Mouse (Mus musculus) hindbrain, embryonic 16.5 days (tissue): ENCODE measurements at regions not wholly inside any gene's neighbourhood (a gene's known extent, or its start where the extent isn't known, plus 50 kb on each side); places are given as distances from the start of the nearest gene placed in this dataset.

Source experiments
- ATAC-seq: fragments of 200-750 bp; cut with Nextera tagmentation; 2 replicates; pipeline ENCODE4 v1.8.0; 2017; ENCODE audit warnings: moderate TSS enrichment, moderate library complexity
- H3K27ac ChIP-seq: fragments of 300-500 bp; sonication (generic); 2 replicates; pipeline ENCODE4 v1.5.1; 2014; ENCODE audit warnings: low read depth, mild to moderate bottlenecking, control low read depth, low read length, moderate library complexity
- H3K27me3 ChIP-seq: fragments of 300-500 bp; sonication (generic); replicated peaks from 2 replicates; pipeline ENCODE4 v1.6.1; 2014; ENCODE audit warnings: low read length; ENCODE audit not compliant: control insufficient read depth, insufficient read depth
- H3K36me3 ChIP-seq: fragments of 300-500 bp; sonication (generic); 2 replicates; pipeline ENCODE4 v1.6.1; 2014; ENCODE audit warnings: mild to moderate bottlenecking, low read length, moderate library complexity, mixed read lengths; ENCODE audit not compliant: control insufficient read depth, insufficient read depth
- H3K4me1 ChIP-seq: fragments of 300-500 bp; sonication (generic); 2 replicates; pipeline ENCODE4 v1.6.1; 2014; ENCODE audit warnings: low read depth, low read length; ENCODE audit not compliant: control insufficient read depth, insufficient read depth
- H3K4me2 ChIP-seq: fragments of 300-500 bp; sonication (generic); 2 replicates; pipeline ENCODE4 v1.6.1; 2014; ENCODE audit warnings: mild to moderate bottlenecking, low read length, control low read depth, moderate library complexity
- H3K4me3 ChIP-seq: fragments of 300-500 bp; sonication (generic); 2 replicates; pipeline ENCODE4 v1.5.1; 2014; ENCODE audit warnings: mild to moderate bottlenecking, low read length, control low read depth, moderate library complexity
- H3K9ac ChIP-seq: fragments of 300-500 bp; sonication (generic); 2 replicates; pipeline ENCODE4 v1.6.1; 2014; ENCODE audit warnings: low read depth, mild to moderate bottlenecking, control low read depth, low read length, moderate library complexity
- H3K9me3 ChIP-seq: fragments of 300-500 bp; sonication (generic); 2 replicates; pipeline ENCODE4 v1.6.1; 2014; ENCODE audit warnings: mild to moderate bottlenecking, low read length, moderate library complexity; ENCODE audit not compliant: control insufficient read depth
- WGBS: fragments of 180-500 bp; shearing (Covaris S2); extraction: QIAGEN DNeasy Blood & Tissue Kit; methylation state at CpG from one replicate; pipeline ENCODE4 v1.1.7; 2014; 5-methylcytosine and 5-hydroxymethylcytosine counted together

- WGBS = 88% methylated on average over 7 of the region's 7 CpGs
- Histone ChIP-seq H3K4me1 (no peaks in the 10 kb centered on the region), H3K9ac (no peak overlapping the region), H3K27me3 (no peaks in the 10 kb centered on the region), H3K4me3 (no peak overlapping the region), H3K9me3 (no peaks in the 10 kb centered on the region), H3K4me2 (no peak overlapping the region), H3K27ac (no peak overlapping the region), H3K36me3 (no peaks in the 10 kb centered on the region)
- no peak for ATAC-seq
Observed at GRCm38 (mm10) chr9:94368231-94368936, 169.5 kb downstream of the 1190002N15Rik start.

GRCm38 (mm10) chr9:94361877-94362697 lies 175.8 kb downstream of the 1190002N15Rik start:
- no peak overlapping the region for H3K4me3 ChIP-seq
- no peaks in the 10 kb centered on the region for H3K36me3 ChIP-seq
- H3K4me1 ChIP-seq = no peaks in the 10 kb centered on the region
- no peak overlapping the region for H3K4me2 ChIP-seq
- 36% methylated on average over 7 of the region's 7 CpGs for WGBS
- no peaks in the 10 kb centered on the region for H3K27me3 ChIP-seq
- no peak overlapping the region for H3K9ac ChIP-seq
- ATAC-seq = no peak
- H3K27ac ChIP-seq = no peak overlapping the region
- H3K9me3 ChIP-seq = no peaks in the 10 kb centered on the region

GRCm38 (mm10) chr9:94361011-94361410 lies 176.9 kb downstream of the 1190002N15Rik start:
- no peaks in the 10 kb centered on the region for H3K4me1 ChIP-seq
- no peaks in the 10 kb centered on the region for H3K36me3 ChIP-seq
- H3K4me3 ChIP-seq = no peak overlapping the region
- ATAC-seq = no peak
- H3K27me3 ChIP-seq = no peaks in the 10 kb centered on the region
- WGBS = 74% methylated on average over 2 of the region's 2 CpGs
- H3K9me3 ChIP-seq = no peaks in the 10 kb centered on the region
- H3K9ac ChIP-seq = no peak overlapping the region
- no peak overlapping the region for H3K4me2 ChIP-seq
- H3K27ac ChIP-seq = no peak overlapping the region

- no peak overlapping the region for H3K9ac ChIP-seq
- H3K27ac ChIP-seq = no peak overlapping the region
- no peaks in the 10 kb centered on the region for H3K27me3 ChIP-seq
- H3K36me3 ChIP-seq = no peaks in the 10 kb centered on the region
- no peak overlapping the region for H3K4me3 ChIP-seq
- no peaks in the 10 kb centered on the region for H3K4me1 ChIP-seq
- ATAC-seq = no peak
- H3K9me3 ChIP-seq = no peaks in the 10 kb centered on the region
- WGBS = 74% methylated on average over 2 of the region's 2 CpGs
- H3K4me2 ChIP-seq = no peak overlapping the region
Observed at GRCm38 (mm10) chr9:94358150-94358549, 179.7 kb downstream of the 1190002N15Rik start.

GRCm38 (mm10) chr9:94342011-94342410 lies 195.9 kb downstream of the 1190002N15Rik start:
- H3K4me3 ChIP-seq = no peak overlapping the region
- no peak overlapping the region for H3K9ac ChIP-seq
- no peaks in the 10 kb centered on the region for H3K9me3 ChIP-seq
- H3K4me1 ChIP-seq = no peaks in the 10 kb centered on the region
- 38% methylated on average over 4 of the region's 4 CpGs for WGBS
- H3K36me3 ChIP-seq = no peaks in the 10 kb centered on the region
- no peak overlapping the region for H3K4me2 ChIP-seq
- no peak overlapping the region for H3K27ac ChIP-seq
- H3K27me3 ChIP-seq = no peaks in the 10 kb centered on the region
- peak; percentile 68; the same call in 1 of the 2 replicates for ATAC-seq

- no peak overlapping the region for H3K4me3 ChIP-seq
- H3K4me1 ChIP-seq = no peaks in the 10 kb centered on the region
- H3K9me3 ChIP-seq = no peaks in the 10 kb centered on the region
- no peak overlapping the region for H3K4me2 ChIP-seq
- 88% methylated on average over 2 of the region's 2 CpGs for WGBS
- no peak overlapping the region for H3K9ac ChIP-seq
- H3K27ac ChIP-seq = no peak overlapping the region
- H3K36me3 ChIP-seq = no peaks in the 10 kb centered on the region
- no peak for ATAC-seq
- no peaks in the 10 kb centered on the region for H3K27me3 ChIP-seq
Observed at GRCm38 (mm10) chr9:94341531-94341930, 196.3 kb downstream of the 1190002N15Rik start.

- H3K36me3 ChIP-seq = no peaks in the 10 kb centered on the region
- H3K9ac ChIP-seq = no peak overlapping the region
- H3K27ac ChIP-seq = no peak overlapping the region
- no peak for ATAC-seq
- 91% methylated on average over 5 of the region's 5 CpGs for WGBS
- no peak overlapping the region for H3K4me3 ChIP-seq
- H3K27me3 ChIP-seq = no peaks in the 10 kb centered on the region
- no peaks in the 10 kb centered on the region for H3K9me3 ChIP-seq
- no peak overlapping the region for H3K4me2 ChIP-seq
- H3K4me1 ChIP-seq = no peaks in the 10 kb centered on the region
Observed at GRCm38 (mm10) chr9:94333450-94333849, 204.4 kb downstream of the 1190002N15Rik start.

GRCm38 (mm10) chr9:94323011-94323410 lies 214.9 kb downstream of the 1190002N15Rik start:
- WGBS = 80% methylated on average over 3 of the region's 3 CpGs
- ATAC-seq = no peak
- no peaks in the 10 kb centered on the region for H3K36me3 ChIP-seq
- H3K4me1 ChIP-seq = no peaks in the 10 kb centered on the region
- H3K4me3 ChIP-seq = no peak overlapping the region
- H3K27ac ChIP-seq = no peak overlapping the region
- H3K9me3 ChIP-seq = no peaks in the 10 kb centered on the region
- H3K27me3 ChIP-seq = no peaks in the 10 kb centered on the region
- H3K4me2 ChIP-seq = no peak overlapping the region
- no peak overlapping the region for H3K9ac ChIP-seq

GRCm38 (mm10) chr9:94302575-94302974 lies 235.3 kb downstream of the 1190002N15Rik start:
- no peaks in the 10 kb centered on the region for H3K27me3 ChIP-seq
- H3K9ac ChIP-seq = no peak overlapping the region
- H3K4me3 ChIP-seq = no peak overlapping the region
- H3K36me3 ChIP-seq = no peaks in the 10 kb centered on the region
- no peak overlapping the region for H3K27ac ChIP-seq
- H3K4me2 ChIP-seq = no peak overlapping the region
- no peaks in the 10 kb centered on the region for H3K9me3 ChIP-seq
- 82% methylated on average over 3 of the region's 3 CpGs for WGBS
- no peaks in the 10 kb centered on the region for H3K4me1 ChIP-seq
- no peak for ATAC-seq
